ENCODE assay signal across 20 mouse cellular contexts in genomic region chr10:60118464-60118863, GRCm38 (mm10).
"Had no signal": no experiment of that assay in that cellular context is flagged by ENCODE, and none has a peak within 500 bp of the region (broad histone marks: within the 10 kb centered on the region; RNA-seq: fewer than 3 reads in every experiment).

No protein-coding gene starts in this region.

- ATAC-seq: intestine, embryonic 15.5 days; liver, postnatal 0 days; midbrain, embryonic 13.5 days had no signal

- H3K4me2 ChIP-seq: intestine, embryonic 15.5 days; kidney, embryonic 15.5 days; limb, embryonic 12.5 days; limb, embryonic 15.5 days; liver, embryonic 11.5 days; midbrain, embryonic 13.5 days had no signal

- H3K9me3 ChIP-seq: intestine, embryonic 15.5 days; kidney, embryonic 15.5 days; limb, embryonic 12.5 days; limb, embryonic 15.5 days; megakaryocyte, embryonic 14.5 days; midbrain, embryonic 10.5 days; midbrain, embryonic 13.5 days had no signal

- H3K4me3 ChIP-seq: intestine, embryonic 15.5 days; kidney, embryonic 15.5 days; limb, embryonic 12.5 days; limb, embryonic 15.5 days; megakaryocyte, embryonic 14.5 days; midbrain, embryonic 10.5 days; midbrain, embryonic 13.5 days had no signal

- H3K27me3 ChIP-seq: intestine, embryonic 15.5 days; kidney, embryonic 15.5 days; limb, embryonic 12.5 days; limb, embryonic 15.5 days; midbrain, embryonic 13.5 days had no signal

- H3K9ac ChIP-seq: intestine, embryonic 15.5 days; kidney, embryonic 15.5 days; limb, embryonic 12.5 days; limb, embryonic 15.5 days; liver, embryonic 14.5 days; liver, postnatal 0 days; midbrain, embryonic 13.5 days had no signal

- DNase-seq: kidney, adult 11 months; kidney, adult 8-10 months; kidney, postnatal 14 days; left cerebral cortex, postnatal 4 days; liver, postnatal 0 days; right cerebral cortex, postnatal 14 days; right cerebral cortex, postnatal 4 days; thymus, adult 2 months; thymus, postnatal 14 days; thymus, postnatal 4 days had no signal

- H3K27ac ChIP-seq: intestine, embryonic 15.5 days; kidney, embryonic 15.5 days; limb, embryonic 12.5 days; limb, embryonic 15.5 days; liver, embryonic 14.5 days; midbrain, embryonic 10.5 days; midbrain, embryonic 13.5 days; stomach, postnatal 0 days had no signal

- H3K36me3 ChIP-seq: intestine, embryonic 15.5 days; limb, embryonic 12.5 days; limb, embryonic 15.5 days; midbrain, embryonic 10.5 days had no signal
